Mouse (Mus musculus): ENCODE data around the gene Rufy2.

GRCm38 (mm10) chr10:62948551-62948950, 31.5 kb upstream of the Rufy2 start:
- no peak for TF ChIP-seq CTCF (IDR thresholded peaks at IDR 0.05; ENCODE audit: low read depth)
- no peak for TF ChIP-seq EP300 (IDR thresholded peaks at IDR 0.05; ENCODE audit: low read depth)
